8 mouse cellular contexts compared by ENCODE assay signal in the genomic region with DNA sequence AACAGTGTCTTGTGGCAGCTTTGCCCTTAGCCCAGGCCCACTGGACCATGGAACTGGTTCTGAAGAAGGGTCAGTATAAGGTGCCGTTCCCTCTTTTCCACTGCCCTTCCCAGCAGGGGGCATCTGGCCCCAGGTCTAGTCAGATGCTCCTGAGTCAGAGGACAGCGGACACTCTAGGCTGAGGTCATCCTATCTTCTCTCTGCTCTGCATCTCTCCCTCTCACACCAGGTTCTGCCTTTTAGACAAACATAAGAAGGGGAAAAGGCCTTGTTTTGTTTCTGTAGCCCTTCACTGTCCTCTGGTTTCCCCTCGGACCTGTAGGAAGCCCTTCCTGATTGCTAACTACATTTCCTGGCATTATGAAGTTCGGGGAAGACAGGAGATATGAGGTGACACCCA. TPM values are rescaled to one million over a fixed set of nuclear protein-coding genes. Genes with fewer than 3 reads are reported as not detected.
A peak's percentile ranks its signal among the peaks of the same experiment; 100 is the strongest.
DNase-seq lines count a peak whose midpoint lies in the region; ATAC-seq and TF ChIP-seq lines count a peak whose summit lies in the region.

No protein-coding gene starts in this region.

- WGBS in liver, adult 2 months: 61% methylated on average over 4 of the region's 4 CpGs
- 18% methylated on average over 4 of the region's 4 CpGs for WGBS in embryonic facial prominence, embryonic 14.5 days
- WGBS in hindbrain, embryonic 11.5 days: 37% methylated on average over 4 of the region's 4 CpGs
- WGBS in liver, embryonic 11.5 days: 30% methylated on average over 4 of the region's 4 CpGs
- WGBS in neural tube, embryonic 14.5 days: 24% methylated on average over 4 of the region's 4 CpGs

- peak overlapping the region; percentile 48 for H3K9ac ChIP-seq in liver, adult 2 months (ENCODE audit: low read depth, low read length)
- peak overlapping the region; percentile 93 for H3K9ac ChIP-seq in embryonic facial prominence, embryonic 14.5 days (ENCODE audit: low read depth, low read length)
- H3K9ac ChIP-seq in hindbrain, embryonic 11.5 days (ENCODE audit: low read depth, low read length): peak overlapping the region; percentile 94
- peak overlapping the region; percentile 85 for H3K9ac ChIP-seq in liver, embryonic 11.5 days (ENCODE audit: low read depth, low read length)
- H3K9ac ChIP-seq in neural tube, embryonic 14.5 days (replicated peaks; ENCODE audit: low read depth, low read length): peak overlapping the region; percentile 98

- H3K4me3 ChIP-seq in liver, adult 2 months (ENCODE audit: insufficient read depth, low read depth, low read length): no peak overlapping the region; the same call in none of the 2 replicates
- peak overlapping the region; percentile 78 for H3K4me3 ChIP-seq in embryonic facial prominence, embryonic 14.5 days (ENCODE audit: low read depth, low read length)
- peak overlapping the region; percentile 52 for H3K4me3 ChIP-seq in hindbrain, embryonic 11.5 days (ENCODE audit: low read depth, low read length)
- peak overlapping the region; percentile 80 for H3K4me3 ChIP-seq in liver, embryonic 11.5 days (ENCODE audit: low read depth, low read length)
- H3K4me3 ChIP-seq in neural tube, embryonic 14.5 days (ENCODE audit: low read depth, low read length): peak overlapping the region; percentile 83

- no peaks in the 10 kb centered on the region for H3K36me3 ChIP-seq in liver, adult 2 months (ENCODE audit: control insufficient read depth, insufficient read depth, low read length)
- H3K36me3 ChIP-seq in embryonic facial prominence, embryonic 14.5 days (ENCODE audit: control insufficient read depth, insufficient read depth, low read length): peaks cover 39% of the 10 kb centered on the region
- H3K36me3 ChIP-seq in hindbrain, embryonic 11.5 days (ENCODE audit: control insufficient read depth, insufficient read depth, low read length): peaks cover 18% of the 10 kb centered on the region
- peaks cover 9% of the 10 kb centered on the region for H3K36me3 ChIP-seq in liver, embryonic 11.5 days (ENCODE audit: control insufficient read depth, insufficient read depth, low read length)
- H3K36me3 ChIP-seq in neural tube, embryonic 14.5 days (ENCODE audit: control insufficient read depth, insufficient read depth, low read length): peaks cover 31% of the 10 kb centered on the region

- no peaks in the 10 kb centered on the region for H3K27me3 ChIP-seq in liver, adult 2 months (ENCODE audit: control insufficient read depth, insufficient read depth, low read length)
- no peaks in the 10 kb centered on the region for H3K27me3 ChIP-seq in embryonic facial prominence, embryonic 14.5 days (replicated peaks; ENCODE audit: control insufficient read depth, insufficient read depth, low read length)
- no peaks in the 10 kb centered on the region for H3K27me3 ChIP-seq in hindbrain, embryonic 11.5 days (ENCODE audit: control insufficient read depth, insufficient read depth, low read length)
- no peaks in the 10 kb centered on the region; the same call in 1 of the 2 replicates for H3K27me3 ChIP-seq in liver, embryonic 11.5 days (replicated peaks; ENCODE audit: control insufficient read depth, insufficient read depth, low read length)
- H3K27me3 ChIP-seq in neural tube, embryonic 14.5 days (ENCODE audit: control insufficient read depth, insufficient read depth, low read length): no peaks in the 10 kb centered on the region

- ATAC-seq in embryonic facial prominence, embryonic 14.5 days (ENCODE audit: low read depth): no peak
- no peak for ATAC-seq in hindbrain, embryonic 11.5 days (ENCODE audit: low FRiP score)
- no peak for ATAC-seq in liver, embryonic 11.5 days (replicated peaks; ENCODE audit: low FRiP score)
- ATAC-seq in neural tube, embryonic 14.5 days (ENCODE audit: low read depth): no peak
- no peak for ATAC-seq in frontal cortex, adult (ENCODE audit: low TSS enrichment)

- peaks cover 4% of the 10 kb centered on the region for H3K4me1 ChIP-seq in liver, adult 2 months (ENCODE audit: control insufficient read depth, insufficient read depth, low read length)
- peaks cover 24% of the 10 kb centered on the region for H3K4me1 ChIP-seq in embryonic facial prominence, embryonic 14.5 days (ENCODE audit: control insufficient read depth, insufficient read depth, low read length)
- H3K4me1 ChIP-seq in hindbrain, embryonic 11.5 days (replicated peaks; ENCODE audit: control insufficient read depth, insufficient read depth, low read length): peaks cover 18% of the 10 kb centered on the region; the same call in 1 of the 2 replicates
- peaks cover 37% of the 10 kb centered on the region for H3K4me1 ChIP-seq in liver, embryonic 11.5 days (replicated peaks; ENCODE audit: control insufficient read depth, insufficient read depth, low read length)
- H3K4me1 ChIP-seq in neural tube, embryonic 14.5 days (ENCODE audit: control insufficient read depth, insufficient read depth, low read length): peaks cover 35% of the 10 kb centered on the region

- H3K27ac ChIP-seq in liver, adult 2 months (replicated peaks; ENCODE audit: insufficient read depth, low read depth, low read length): peak overlapping the region; percentile 90
- H3K27ac ChIP-seq in embryonic facial prominence, embryonic 14.5 days (replicated peaks; ENCODE audit: low read depth, low read length): peak overlapping the region; percentile 97
- 0 out of 2 replicates have a peak overlapping the region, but pooled peaks have one; percentile 17 for H3K27ac ChIP-seq in hindbrain, embryonic 11.5 days (ENCODE audit: low read depth, low read length)
- H3K27ac ChIP-seq in liver, embryonic 11.5 days (ENCODE audit: low read depth, low read length): peak overlapping the region; percentile 60
- H3K27ac ChIP-seq in neural tube, embryonic 14.5 days (ENCODE audit: low read depth, low read length): peak overlapping the region; percentile 99; the same call in 1 of the 2 replicates

- no peaks in the 10 kb centered on the region for H3K79me2 ChIP-seq in liver, adult 2 months (ENCODE audit: control insufficient read depth, insufficient read depth, low read length)

- TF ChIP-seq CTCF in liver, adult 2 months (IDR thresholded peaks at IDR 0.05; ENCODE audit: low read depth, low read length): peak; percentile 27

- no peak for TF ChIP-seq POLR2A in liver, adult 2 months (IDR thresholded peaks at IDR 0.05; ENCODE audit: extremely low read depth, insufficient read depth, low read length)

- H3K4me2 ChIP-seq in embryonic facial prominence, embryonic 14.5 days (ENCODE audit: low read depth, low read length): peak overlapping the region; percentile 66
- H3K4me2 ChIP-seq in hindbrain, embryonic 11.5 days (replicated peaks; ENCODE audit: low read depth, low read length): peak overlapping the region; percentile 49
- H3K4me2 ChIP-seq in liver, embryonic 11.5 days: peak overlapping the region; percentile 96
- peak overlapping the region; percentile 96 for H3K4me2 ChIP-seq in neural tube, embryonic 14.5 days (ENCODE audit: low read depth, low read length)

- H3K9me3 ChIP-seq in embryonic facial prominence, embryonic 14.5 days (ENCODE audit: control insufficient read depth, low read length): no peaks in the 10 kb centered on the region
- H3K9me3 ChIP-seq in hindbrain, embryonic 11.5 days (ENCODE audit: control insufficient read depth, low read length): no peaks in the 10 kb centered on the region
- H3K9me3 ChIP-seq in liver, embryonic 11.5 days (ENCODE audit: control insufficient read depth, low read length): no peaks in the 10 kb centered on the region
- no peaks in the 10 kb centered on the region for H3K9me3 ChIP-seq in neural tube, embryonic 14.5 days (ENCODE audit: control insufficient read depth, low read length)

- DNase-seq in liver, adult 2 months (ENCODE audit: extremely low read depth, low read depth, low spot score): peak; percentile 11
- no peak for DNase-seq in liver
- DNase-seq in embryonic facial prominence, embryonic 14.5 days (ENCODE audit: low spot score): no peak
- no peak for DNase-seq in hindbrain, embryonic 11.5 days (ENCODE audit: low spot score)
- no peak for DNase-seq in liver, embryonic 11.5 days (ENCODE audit: low spot score)
- no peak for DNase-seq in urinary bladder, postnatal 10 days (ENCODE audit: low spot score)

RNA-seq across cellular contexts. Expression of a gene that starts 1.9 kb away (rescaled TPM):
- total RNA-seq in liver, adult 2 months (2014; rRNA removed): 5.2 and 6.8 TPM in 2 replicates
- 4.6 and 8.0 TPM in 2 replicates for polyA plus RNA-seq in liver, adult 2 months (2012; rRNA removed)
- polyA plus RNA-seq in embryonic facial prominence, embryonic 14.5 days (2014; fragmentation: Nextera tagmentation; extraction: Ambion mirVana): 40.5 and 43.2 TPM in 2 replicates
- polyA plus RNA-seq in hindbrain, embryonic 11.5 days (2014; fragmentation: Nextera tagmentation; extraction: Ambion mirVana): 70.0 and 73.7 TPM in 2 replicates
- 21.6 and 22.9 TPM in 2 replicates for polyA plus RNA-seq in liver, embryonic 11.5 days (2014; fragmentation: Nextera tagmentation; extraction: Ambion mirVana)
- polyA plus RNA-seq in neural tube, embryonic 14.5 days (2014; fragmentation: Nextera tagmentation; extraction: Ambion mirVana): 45.5 and 49.2 TPM in 2 replicates

Comparison
In these comparisons a context has a peak if more than half of its experiments do, and no peak if none do; other contexts are left out.
1. H3K27ac ChIP-seq: peak in every context shown above with its lines; median percentile 99 in neural tube, embryonic 14.5 days; 97 in embryonic facial prominence, embryonic 14.5 days; 90 in liver, adult 2 months; 60 in liver, embryonic 11.5 days; 17 in hindbrain, embryonic 11.5 days.
2. H3K9ac ChIP-seq: peak in every context shown above with its lines; median percentile 98 in neural tube, embryonic 14.5 days; 94 in hindbrain, embryonic 11.5 days; 93 in embryonic facial prominence, embryonic 14.5 days; 85 in liver, embryonic 11.5 days; 48 in liver, adult 2 months.